Mouse (Mus musculus) lung, postnatal 0 days (tissue): ENCODE data around the gene Pprc1.

Source experiments
- CTCF ChIP-seq: IDR thresholded peaks from 2 replicates; pipeline ENCODE4 v1.5.1; 2016; ENCODE audit warnings: antibody characterized with exemption, mild to moderate bottlenecking
- EP300 ChIP-seq: IDR thresholded peaks from 2 replicates; pipeline ENCODE4 v1.6.1; 2016; ENCODE audit warnings: antibody characterized with exemption, mild to moderate bottlenecking, control low read depth

GRCm38 (mm10) chr19:45997785-45998693, 46.6 kb upstream of the Pprc1 start, which contains the start of gene Armh3:
- peak; percentile 31; the same call in 1 of the 2 replicates for TF ChIP-seq CTCF
- no peak for TF ChIP-seq EP300
